Mouse (Mus musculus) embryonic facial prominence, embryonic 10.5 days (tissue): ENCODE results near the gene Htr6. TPM values are rescaled to one million over a fixed set of nuclear protein-coding genes. Genes with fewer than 3 reads are reported as not detected.
A peak's percentile ranks its signal among the peaks of the same experiment; 100 is the strongest.

Experiments used
- DNase-seq: peaks from one replicate; pipeline ENCODE4 v3.0.0-alpha.2; 2017; ENCODE audit warnings: low spot score
- H3K27ac ChIP-seq: fragments of 300-500 bp; sonication (generic); replicated peaks from 2 replicates; pipeline ENCODE4 v1.5.1; 2016; ENCODE audit warnings: mild to moderate bottlenecking
- H3K27me3 ChIP-seq: fragments of 300-500 bp; sonication (generic); replicated peaks from 2 replicates; pipeline ENCODE4 v1.6.1; 2016; ENCODE audit warnings: low read depth, mild to moderate bottlenecking; ENCODE audit not compliant: poor library complexity, severe bottlenecking
- H3K36me3 ChIP-seq: fragments of 300-500 bp; sonication (generic); replicated peaks from 2 replicates; pipeline ENCODE4 v1.6.1; 2016; ENCODE audit warnings: mild to moderate bottlenecking, moderate library complexity
- H3K4me1 ChIP-seq: fragments of 300-500 bp; sonication (generic); 2 replicates; pipeline ENCODE4 v1.6.1; 2016
- H3K4me3 ChIP-seq: fragments of 300-500 bp; sonication (generic); 2 replicates; pipeline ENCODE4 v1.5.1; 2016; ENCODE audit warnings: mild to moderate bottlenecking, moderate library complexity
- H3K9me3 ChIP-seq: fragments of 300-500 bp; sonication (generic); 2 replicates; pipeline ENCODE4 v1.6.1; 2016; ENCODE audit warnings: mild to moderate bottlenecking
- WGBS: fragments of 180-500 bp; shearing (Covaris S2); methylation state at CpG from one replicate; pipeline ENCODE4 v1.1.7; 2016; 5-methylcytosine and 5-hydroxymethylcytosine counted together
- polyA plus RNA-seq: library from polyadenylated mRNA; unstranded; fragments of >200 nt; fragmentation: Nextera tagmentation; extraction: Ambion mirVana; gene quantifications from 2 replicates; pipeline ENCODE4 v1.2.1, GENCODE M21; 2016

Gene Htr6
- polyA plus RNA-seq, 1 experiment from 2014 or later, result 0.26 TPM

- WGBS, result 93% methylated on average over 8 of the region's 8 CpGs
- Histone ChIP-seq H3K9me3 (peaks cover under 1% of the 10 kb centered on the region; the same call in 1 of the 2 replicates), H3K27ac (no peak overlapping the region), H3K4me3 (no peak overlapping the region), H3K27me3 (peaks cover 2% of the 10 kb centered on the region; the same call in 1 of the 2 replicates), H3K4me1 (peaks cover 32% of the 10 kb centered on the region), H3K36me3 (peaks cover 38% of the 10 kb centered on the region)
- no peak for DNase-seq
These were observed 25.0 kb upstream of the Htr6 start for GRCm38 (mm10) chr4:139100326-139100725.

- Histone ChIP-seq H3K9me3 (peaks cover 11% of the 10 kb centered on the region; the same call in 1 of the 2 replicates), H3K36me3 (peaks cover 2% of the 10 kb centered on the region; the same call in 1 of the 2 replicates), H3K27ac (no peak overlapping the region), H3K4me1 (peaks cover 36% of the 10 kb centered on the region), H3K4me3 (no peak overlapping the region), H3K27me3 (peaks cover 41% of the 10 kb centered on the region)
- no peak for DNase-seq
- 83% methylated on average over 5 of the region's 5 CpGs for WGBS
These were observed 20.8 kb upstream of the Htr6 start for GRCm38 (mm10) chr4:139096201-139096600.

DNA sequence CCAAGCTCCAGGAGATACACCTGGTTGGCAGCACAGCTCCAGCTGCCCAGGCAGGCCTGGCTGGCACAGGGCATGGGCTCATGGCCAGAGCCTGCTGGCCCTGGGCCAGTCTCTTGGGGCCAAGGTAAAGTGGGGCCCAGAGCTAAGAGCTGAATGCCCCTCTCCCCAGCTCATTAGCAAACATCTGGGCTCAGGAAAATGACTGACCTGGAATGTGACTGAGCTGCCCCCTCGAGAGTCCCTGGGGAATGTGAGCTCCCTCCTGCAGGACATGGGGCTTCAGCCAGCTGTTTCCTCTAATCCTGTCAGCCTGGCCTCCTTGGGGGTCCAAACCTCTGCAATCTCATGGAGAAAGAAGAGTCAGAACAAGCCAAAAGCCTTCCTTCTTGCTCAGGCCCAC, 20.0 kb upstream of the Htr6 start:
- 48% methylated on average over 1 of the region's 1 CpGs for WGBS
- no peak overlapping the region for H3K4me3 ChIP-seq
- no peak overlapping the region for H3K27ac ChIP-seq
- DNase-seq, result no peak
- H3K4me1 ChIP-seq, result peaks cover 40% of the 10 kb centered on the region
- H3K27me3 ChIP-seq, result peaks cover 49% of the 10 kb centered on the region
- H3K9me3 ChIP-seq, result peaks cover 11% of the 10 kb centered on the region; the same call in 1 of the 2 replicates
- peaks cover 6% of the 10 kb centered on the region for H3K36me3 ChIP-seq

GRCm38 (mm10) chr4:139093196-139093530, 17.8 kb upstream of the Htr6 start:
- WGBS, result 17% methylated on average over 13 of the region's 13 CpGs
- Histone ChIP-seq H3K36me3 (peaks cover 16% of the 10 kb centered on the region), H3K27ac (peak overlapping the region; percentile 91), H3K4me1 (peaks cover 52% of the 10 kb centered on the region), H3K4me3 (peak overlapping the region; percentile 79), H3K27me3 (peaks cover 70% of the 10 kb centered on the region), H3K9me3 (peaks cover 11% of the 10 kb centered on the region; the same call in 1 of the 2 replicates)
- DNase-seq, result no peak

GRCm38 (mm10) chr4:139092356-139093195, 17.2 kb upstream of the Htr6 start, which contains the start of gene Nbl1:
Gene Nbl1, minus strand, starts transcription at chr4:139092993.
- Histone ChIP-seq H3K27me3 (peaks cover 75% of the 10 kb centered on the region), H3K27ac (peak within 1 kb of the TSS; percentile 91)

GRCm38 (mm10) chr4:139091478-139092355, 16.3 kb upstream of the Htr6 start:
- peak; percentile 69 for DNase-seq
- Histone ChIP-seq H3K9me3 (peaks cover 11% of the 10 kb centered on the region; the same call in 1 of the 2 replicates), H3K36me3 (peaks cover 16% of the 10 kb centered on the region), H3K27me3 (peaks cover 79% of the 10 kb centered on the region), H3K4me1 (peaks cover 52% of the 10 kb centered on the region), H3K4me3 (peak overlapping the region; percentile 79), H3K27ac (peak overlapping the region; percentile 91)
- WGBS, result 3% methylated on average over 28 of the region's 28 CpGs

More at GRCm38 (mm10) chr4:139092356-139093195, 17.2 kb upstream of the Htr6 start, which contains the start of gene Nbl1:
- H3K36me3 ChIP-seq, result peaks cover 16% of the 10 kb centered on the region
- H3K9me3 ChIP-seq, result peaks cover 11% of the 10 kb centered on the region; the same call in 1 of the 2 replicates
- DNase-seq, result peak; percentile 71
- under 1% methylated on average over 105 of the region's 105 CpGs for WGBS
- peak within 1 kb of the TSS; percentile 79 for H3K4me3 ChIP-seq
- H3K4me1 ChIP-seq, result peaks cover 52% of the 10 kb centered on the region

GRCm38 (mm10) chr4:139091066-139091465, 15.7 kb upstream of the Htr6 start:
- WGBS, result 23% methylated on average over 7 of the region's 7 CpGs
- Histone ChIP-seq H3K36me3 (peaks cover 16% of the 10 kb centered on the region), H3K27ac (peak overlapping the region; percentile 91), H3K4me3 (peak overlapping the region; percentile 79), H3K27me3 (peaks cover 79% of the 10 kb centered on the region), H3K4me1 (peaks cover 57% of the 10 kb centered on the region), H3K9me3 (peaks cover 11% of the 10 kb centered on the region; the same call in 1 of the 2 replicates)
- peak; percentile 57 for DNase-seq

- peaks cover 17% of the 10 kb centered on the region for H3K36me3 ChIP-seq
- peak overlapping the region; percentile 79 for H3K4me3 ChIP-seq
- DNase-seq, result no peak
- H3K27ac ChIP-seq, result no peak overlapping the region; the same call in 1 of the 2 replicates
- 68% methylated on average over 15 of the region's 15 CpGs for WGBS
- peaks cover 82% of the 10 kb centered on the region for H3K27me3 ChIP-seq
- H3K9me3 ChIP-seq, result peaks cover 11% of the 10 kb centered on the region; the same call in 1 of the 2 replicates
- H3K4me1 ChIP-seq, result peaks cover 53% of the 10 kb centered on the region
These were observed 15.1 kb upstream of the Htr6 start for GRCm38 (mm10) chr4:139090303-139090940.

- Histone ChIP-seq H3K36me3 (peaks cover 30% of the 10 kb centered on the region), H3K4me1 (peaks cover 50% of the 10 kb centered on the region), H3K9me3 (no peaks in the 10 kb centered on the region), H3K27ac (no peak overlapping the region), H3K4me3 (peak overlapping the region; percentile 21; the same call in 1 of the 2 replicates), H3K27me3 (peaks cover 83% of the 10 kb centered on the region)
- 59% methylated on average over 9 of the region's 9 CpGs for WGBS
- DNase-seq, result peak; percentile 33
These were observed 13.8 kb upstream of the Htr6 start for GRCm38 (mm10) chr4:139088982-139089671.

DNA sequence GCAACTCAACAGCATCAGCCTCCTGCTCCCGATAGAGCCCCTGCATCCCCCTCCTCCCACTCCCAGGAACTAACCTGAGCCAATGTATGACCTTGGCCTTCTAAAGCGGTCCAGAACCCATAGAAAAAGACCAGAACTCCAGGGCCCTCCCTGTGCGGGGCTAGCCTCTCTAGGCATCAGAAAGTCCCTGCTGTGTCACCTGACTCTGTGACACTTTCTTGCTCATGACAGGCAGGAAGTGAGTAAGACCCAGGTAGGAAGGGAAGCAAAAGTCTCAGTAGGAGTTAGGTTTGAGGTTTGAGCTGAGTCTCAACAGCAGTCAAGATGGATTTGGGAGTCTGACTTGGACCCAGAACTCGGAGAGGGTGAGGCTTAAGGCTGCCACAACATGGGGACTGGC, 11.6 kb upstream of the Htr6 start:
- peaks cover 63% of the 10 kb centered on the region for H3K27me3 ChIP-seq

GRCm38 (mm10) chr4:139086037-139086436, 10.7 kb upstream of the Htr6 start:
- peaks cover 43% of the 10 kb centered on the region for H3K4me1 ChIP-seq
- H3K27me3 ChIP-seq, result peaks cover 59% of the 10 kb centered on the region
- no peak overlapping the region for H3K4me3 ChIP-seq
- H3K36me3 ChIP-seq, result peaks cover 49% of the 10 kb centered on the region
- H3K9me3 ChIP-seq, result no peaks in the 10 kb centered on the region
- DNase-seq, result peak; percentile 84
- no peak overlapping the region for H3K27ac ChIP-seq
- WGBS, result 22% methylated on average over 5 of the region's 5 CpGs

More for the DNA sequence above, 11.6 kb upstream of the Htr6 start:
- Histone ChIP-seq H3K27ac (no peak overlapping the region), H3K9me3 (no peaks in the 10 kb centered on the region), H3K36me3 (peaks cover 48% of the 10 kb centered on the region), H3K4me3 (no peak overlapping the region), H3K4me1 (peaks cover 52% of the 10 kb centered on the region)
- 68% methylated on average over 4 of the region's 4 CpGs for WGBS
- DNase-seq, result no peak
